Mouse (Mus musculus) liver, embryonic 14.5 days (tissue): ENCODE data around the gene Tfcp2l1. TPM values are rescaled to one million over a fixed set of nuclear protein-coding genes. Genes with fewer than 3 reads are reported as not detected.

Experiments used
- ATAC-seq: fragments of 200-750 bp; cut with Nextera tagmentation; 2 replicates; pipeline ENCODE4 v1.8.0; 2017; ENCODE audit warnings: moderate number of reproducible peaks, mild to moderate bottlenecking, moderate library complexity; ENCODE audit not compliant: insufficient read depth
- DNase-seq, 3 experiments: peaks; one replicate each; pipeline ENCODE4 v3.0.0-alpha.2; 2012 to 2013; ENCODE audit warnings: low read depth in 3 of 3, low spot score in 3 of 3
- H3K27ac ChIP-seq: fragments of 300-500 bp; sonication (generic); 2 replicates; pipeline ENCODE4 v1.5.1; 2014; ENCODE audit warnings: moderate library complexity, mild to moderate bottlenecking, control low read depth, inconsistent platforms
- H3K27me3 ChIP-seq: fragments of 300-500 bp; sonication (generic); 2 replicates; pipeline ENCODE4 v1.6.1; 2014; ENCODE audit warnings: mild to moderate bottlenecking, low read length, moderate library complexity; ENCODE audit not compliant: control insufficient read depth, insufficient read depth
- H3K36me3 ChIP-seq: fragments of 300-500 bp; sonication (generic); replicated peaks from 2 replicates; pipeline ENCODE4 v1.6.1; 2014; ENCODE audit warnings: low read depth; ENCODE audit not compliant: control insufficient read depth, insufficient read depth
- H3K4me1 ChIP-seq, 2 experiments: fragments of 200-500 bp in 1 of 2; fragments of 300-500 bp in 1 of 2; sonication (generic) in 1 of 2; replicated peaks; 2 replicates each; pipeline ENCODE4 v1.6.1; 2012 to 2014; ENCODE audit warnings: antibody characterized with exemption in 1 of 2, inconsistent platforms in 1 of 2, low read length in 1 of 2; ENCODE audit not compliant: control insufficient read depth in 2 of 2, insufficient read depth in 2 of 2
- H3K4me2 ChIP-seq: fragments of 300-500 bp; sonication (generic); 2 replicates; pipeline ENCODE4 v1.6.1; 2014; ENCODE audit warnings: low read depth, mild to moderate bottlenecking, control low read depth, moderate library complexity
- H3K4me3 ChIP-seq, 2 experiments: fragments of 200-500 bp in 1 of 2; fragments of 300-500 bp in 1 of 2; sonication (generic) in 1 of 2; 2 replicates each; pipeline ENCODE4 v1.5.1; 2012 to 2014; ENCODE audit warnings: low read depth in 2 of 2, low read length in 2 of 2, mild to moderate bottlenecking in 2 of 2, control low read depth in 1 of 2, inconsistent platforms in 1 of 2, moderate library complexity in 1 of 2; ENCODE audit not compliant: insufficient read depth in 1 of 2
- H3K9ac ChIP-seq: fragments of 300-500 bp; sonication (generic); replicated peaks from 2 replicates; pipeline ENCODE4 v1.6.1; 2014; ENCODE audit warnings: mild to moderate bottlenecking, control low read depth, moderate library complexity
- H3K9me3 ChIP-seq: fragments of 300-500 bp; sonication (generic); 2 replicates; pipeline ENCODE4 v1.6.1; 2016; ENCODE audit warnings: low read length, mixed read lengths; ENCODE audit not compliant: control insufficient read depth
- CTCF ChIP-seq: IDR thresholded peaks from 2 replicates; pipeline ENCODE4 v1.5.1; 2016; ENCODE audit warnings: antibody characterized with exemption, low read depth, control low read depth
- EP300 ChIP-seq: IDR thresholded peaks from 2 replicates; pipeline ENCODE4 v1.6.1; 2016; ENCODE audit warnings: antibody characterized with exemption, low read depth
- WGBS: fragments of 180-500 bp; shearing (Covaris S2); extraction: QIAGEN DNeasy Blood & Tissue Kit; methylation state at CpG from one replicate; pipeline ENCODE4 v1.1.7; 2014; ENCODE audit not compliant: insufficient replicate concordance; 5-methylcytosine and 5-hydroxymethylcytosine counted together
- polyA plus RNA-seq, 2 experiments: library from polyadenylated mRNA; depleted of rRNA in 1 of 2; stranded (reverse) in 1 of 2; unstranded in 1 of 2; fragments of >200 nt; fragmentation: Nextera tagmentation in 1 of 2; extraction: Ambion mirVana in 1 of 2; gene quantifications; 2 replicates each; pipeline versions ENCODE4 v1.2.1 to v1.2.3; 2012 to 2014

Gene Tfcp2l1
- polyA plus RNA-seq, 2 experiments = 0.94 to 1.2 TPM

GRCm38 (mm10) chr1:118699961-118700360 is 72.2 kb downstream of the Tfcp2l1 start:
- TF ChIP-seq EP300 (no peak), CTCF (no peak)
- WGBS = 73% methylated on average over 1 of the region's 1 CpGs
- Histone ChIP-seq H3K4me1 (no peaks in the 10 kb centered on the region), H3K36me3 (no peaks in the 10 kb centered on the region), H3K9me3 (no peaks in the 10 kb centered on the region), H3K4me2 (no peak overlapping the region), H3K27me3 (no peaks in the 10 kb centered on the region), H3K9ac (no peak overlapping the region), H3K27ac (no peak overlapping the region), H3K4me3 (no peak overlapping the region)
- DNase-seq = no peak
- ATAC-seq = no peak

- Histone ChIP-seq H3K4me2 (no peak overlapping the region), H3K9ac (no peak overlapping the region), H3K4me3 (no peak overlapping the region), H3K9me3 (no peaks in the 10 kb centered on the region), H3K27ac (no peak overlapping the region), H3K27me3 (no peaks in the 10 kb centered on the region), H3K4me1 (no peaks in the 10 kb centered on the region), H3K36me3 (no peaks in the 10 kb centered on the region)
- WGBS = 28% methylated on average over 4 of the region's 4 CpGs
- TF ChIP-seq CTCF = no peak
- no peak for TF ChIP-seq EP300
- no peak for DNase-seq
- ATAC-seq = no peak
Observed at GRCm38 (mm10) chr1:118711606-118712005, 83.9 kb downstream of the Tfcp2l1 start.

DNA sequence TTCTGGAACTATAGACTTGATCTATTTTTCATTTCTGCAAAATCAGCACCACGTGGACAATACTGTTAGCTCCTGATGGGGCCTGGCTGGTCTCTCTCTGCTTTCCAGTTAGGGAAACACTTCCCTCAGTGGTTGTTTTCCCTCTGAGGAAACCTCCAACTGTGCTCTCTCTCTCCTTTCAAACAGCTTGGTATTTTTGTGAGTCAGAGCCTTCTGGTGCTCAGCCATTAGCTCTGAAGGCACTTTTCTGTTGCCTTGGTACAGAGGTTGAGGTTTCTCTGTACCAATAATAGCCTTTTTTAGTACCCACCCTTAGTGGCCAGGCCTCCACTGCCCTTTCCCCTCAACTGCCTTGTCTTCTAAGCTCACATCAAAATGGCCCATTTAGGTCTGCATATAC is 88.5 kb downstream of the Tfcp2l1 start:
- TF ChIP-seq EP300 = no peak
- no peak for TF ChIP-seq CTCF
- H3K36me3 ChIP-seq = no peaks in the 10 kb centered on the region
- H3K4me1 ChIP-seq = no peaks in the 10 kb centered on the region
- H3K9ac ChIP-seq = no peak overlapping the region
- DNase-seq (no peak), ATAC-seq (no peak)
- H3K27ac ChIP-seq = no peak overlapping the region
- WGBS = 39% methylated on average over 1 of the region's 1 CpGs
- H3K27me3 ChIP-seq = no peaks in the 10 kb centered on the region
- no peak overlapping the region for H3K4me2 ChIP-seq
- no peak overlapping the region for H3K4me3 ChIP-seq
- no peaks in the 10 kb centered on the region for H3K9me3 ChIP-seq

DNA sequence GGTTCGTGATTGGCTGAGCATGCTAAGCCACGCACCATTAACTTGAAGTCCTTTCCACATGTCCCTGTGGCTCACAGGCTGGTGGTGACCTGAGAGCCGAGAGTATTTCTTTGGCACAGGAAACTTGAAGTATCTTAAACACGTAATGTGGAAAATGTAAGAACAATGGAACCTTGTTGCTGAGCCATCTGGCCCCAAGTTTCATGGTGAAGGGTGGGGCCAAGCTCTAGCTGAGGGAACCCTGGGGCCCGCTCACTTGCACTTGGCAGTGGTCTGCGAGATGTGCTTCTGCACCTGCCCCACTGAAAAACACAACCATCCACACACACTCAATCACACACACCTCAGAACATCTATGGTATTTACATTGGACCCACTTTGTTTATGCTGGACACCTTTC is 90.3 kb downstream of the Tfcp2l1 start:
- Histone ChIP-seq H3K36me3 (no peaks in the 10 kb centered on the region), H3K9me3 (no peaks in the 10 kb centered on the region), H3K4me1 (no peaks in the 10 kb centered on the region), H3K4me3 (no peak overlapping the region), H3K9ac (no peak overlapping the region), H3K27ac (no peak overlapping the region), H3K4me2 (no peak overlapping the region), H3K27me3 (no peaks in the 10 kb centered on the region)
- WGBS = 57% methylated on average over 6 of the region's 6 CpGs
- TF ChIP-seq CTCF (no peak), EP300 (no peak)
- no peak for ATAC-seq
- DNase-seq = no peak

DNA sequence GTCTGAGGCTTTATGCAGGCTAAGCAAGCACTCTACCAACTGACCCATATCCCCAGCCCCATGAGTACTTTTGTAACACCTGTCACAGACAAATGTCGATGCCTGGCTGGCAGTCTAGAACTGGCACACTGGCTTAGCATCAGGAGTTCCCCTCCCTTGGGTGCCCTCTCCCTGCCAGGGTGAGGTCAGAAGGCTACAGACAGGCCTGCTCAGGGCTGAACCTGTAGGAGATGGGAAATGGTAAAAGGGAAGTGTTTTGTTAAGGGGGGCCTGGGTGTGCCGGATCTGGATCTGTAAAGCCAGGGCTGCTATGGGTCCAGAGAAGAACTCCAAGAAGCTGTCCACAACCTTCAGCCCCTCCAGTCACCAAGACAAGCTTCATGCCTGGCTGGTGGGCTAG is 92.0 kb downstream of the Tfcp2l1 start:
- 49% methylated on average over 2 of the region's 2 CpGs for WGBS

More for the DNA sequence above, 92.0 kb downstream of the Tfcp2l1 start:
- DNase-seq (no peak), ATAC-seq (no peak)
- TF ChIP-seq EP300 (no peak), CTCF (no peak)
- Histone ChIP-seq H3K4me2 (no peak overlapping the region), H3K27ac (no peak overlapping the region), H3K27me3 (no peaks in the 10 kb centered on the region), H3K9ac (no peak overlapping the region), H3K36me3 (no peaks in the 10 kb centered on the region), H3K4me1 (no peaks in the 10 kb centered on the region), H3K9me3 (no peaks in the 10 kb centered on the region), H3K4me3 (no peak overlapping the region)
